8 mouse cellular contexts compared by ENCODE assay signal in the genomic region with DNA sequence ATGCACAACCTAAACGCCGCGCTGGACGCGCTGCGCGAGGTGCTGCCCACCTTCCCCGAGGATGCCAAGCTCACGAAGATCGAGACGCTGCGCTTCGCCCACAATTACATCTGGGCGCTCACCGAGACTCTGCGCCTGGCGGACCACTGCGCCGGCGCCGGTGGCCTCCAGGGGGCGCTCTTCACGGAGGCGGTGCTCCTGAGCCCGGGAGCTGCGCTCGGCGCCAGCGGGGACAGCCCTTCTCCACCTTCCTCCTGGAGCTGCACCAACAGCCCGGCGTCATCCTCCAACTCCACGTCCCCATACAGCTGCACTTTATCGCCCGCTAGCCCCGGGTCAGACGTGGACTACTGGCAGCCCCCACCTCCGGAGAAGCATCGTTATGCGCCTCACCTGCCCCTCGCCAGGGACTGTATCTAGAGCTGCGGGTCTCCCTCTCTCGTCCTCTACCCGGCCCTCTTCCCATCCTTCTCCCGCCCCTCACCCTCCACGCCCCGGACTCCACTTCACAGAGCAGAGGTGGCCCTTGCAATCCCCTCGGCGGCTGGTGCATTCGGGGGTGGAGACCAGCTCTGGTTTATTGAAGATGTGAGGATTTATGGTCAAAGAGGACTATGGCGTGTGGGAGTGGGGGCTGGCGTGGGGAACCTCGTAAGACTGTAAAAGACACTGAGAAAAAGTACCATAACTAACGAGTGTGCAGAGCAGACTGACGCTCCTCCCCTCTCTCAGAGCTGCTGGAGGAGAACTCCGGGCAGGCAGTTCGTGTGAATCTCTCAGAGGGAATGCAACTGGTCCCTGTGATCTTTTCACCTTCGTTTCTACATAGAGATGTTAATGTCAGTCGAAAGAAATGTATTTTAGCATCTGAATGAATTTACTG. TPM values are rescaled to one million over a fixed set of nuclear protein-coding genes. Genes with fewer than 3 reads are reported as not detected.
DNase-seq lines count a peak whose midpoint lies in the region; ATAC-seq and TF ChIP-seq lines count a peak whose summit lies in the region.

No protein-coding gene starts in this region.

- peak; percentile 78 for TF ChIP-seq CTCF in small intestine, adult 2 months (IDR thresholded peaks at IDR 0.05; ENCODE audit: extremely low read depth, insufficient read length, insufficient replicate concordance, low read depth, low read length)

- no peaks in the 10 kb centered on the region for H3K9me3 ChIP-seq in intestine, embryonic 15.5 days
- no peaks in the 10 kb centered on the region for H3K9me3 ChIP-seq in limb, embryonic 10.5 days (replicated peaks)
- H3K9me3 ChIP-seq in midbrain, embryonic 11.5 days (ENCODE audit: control insufficient read depth, low read length), result no peaks in the 10 kb centered on the region

- peaks cover 24% of the 10 kb centered on the region for H3K4me1 ChIP-seq in intestine, embryonic 15.5 days (replicated peaks)
- H3K4me1 ChIP-seq in limb, embryonic 10.5 days, result peaks cover 24% of the 10 kb centered on the region
- peaks cover 14% of the 10 kb centered on the region for H3K4me1 ChIP-seq in midbrain, embryonic 11.5 days (ENCODE audit: control insufficient read depth, insufficient read depth, low read length)
- peaks cover 16% of the 10 kb centered on the region for H3K4me1 ChIP-seq in small intestine, adult 2 months (ENCODE audit: control insufficient read depth, insufficient read depth, insufficient read length, low read length)

- no peak overlapping the region for H3K9ac ChIP-seq in intestine, embryonic 15.5 days
- peak overlapping the region; percentile 65 for H3K9ac ChIP-seq in midbrain, embryonic 11.5 days (ENCODE audit: low read length)

- peak; percentile 35 for DNase-seq in adrenal gland, adult 8-10 months
- DNase-seq in gastrocnemius, postnatal 10 days, result peak; percentile 82
- peak; percentile 91 for DNase-seq in limb, embryonic 10.5 days (ENCODE audit: low spot score)
- peak; percentile 99 for DNase-seq in midbrain, embryonic 11.5 days (ENCODE audit: low spot score, missing footprints)
- DNase-seq in adipocyte (ENCODE audit: low spot score), result no peak

- H3K27ac ChIP-seq in intestine, embryonic 15.5 days, result no peak overlapping the region
- no peak overlapping the region for H3K27ac ChIP-seq in limb, embryonic 10.5 days
- H3K27ac ChIP-seq in midbrain, embryonic 11.5 days (ENCODE audit: low read depth, low read length), result peak overlapping the region; percentile 81
- no peak overlapping the region for H3K27ac ChIP-seq in small intestine, adult 2 months (ENCODE audit: insufficient read depth, low read depth, low read length)

- H3K36me3 ChIP-seq in intestine, embryonic 15.5 days, result no peaks in the 10 kb centered on the region
- no peaks in the 10 kb centered on the region for H3K36me3 ChIP-seq in limb, embryonic 10.5 days
- H3K36me3 ChIP-seq in midbrain, embryonic 11.5 days (ENCODE audit: control insufficient read depth, insufficient read depth, low read length), result no peaks in the 10 kb centered on the region
- H3K36me3 ChIP-seq in small intestine, adult 2 months (ENCODE audit: control insufficient read depth, insufficient read depth, low read length), result no peaks in the 10 kb centered on the region

- under 1% methylated on average over 58 of the region's 58 CpGs for WGBS in intestine, embryonic 15.5 days
- under 1% methylated on average over 53 of the region's 58 CpGs for WGBS in limb, embryonic 10.5 days
- 1% methylated on average over 58 of the region's 58 CpGs for WGBS in midbrain, embryonic 11.5 days
- WGBS in small intestine, adult 2 months, result 2% methylated on average over 58 of the region's 58 CpGs

- H3K4me3 ChIP-seq in intestine, embryonic 15.5 days (replicated peaks), result peak overlapping the region; percentile 42
- peak overlapping the region; percentile 49 for H3K4me3 ChIP-seq in limb, embryonic 10.5 days
- H3K4me3 ChIP-seq in midbrain, embryonic 11.5 days (ENCODE audit: low read depth, low read length), result peak overlapping the region; percentile 55
- peak overlapping the region; percentile 52 for H3K4me3 ChIP-seq in small intestine, adult 2 months (ENCODE audit: low read depth, low read length)

- peak overlapping the region; percentile 77 for H3K4me2 ChIP-seq in intestine, embryonic 15.5 days (replicated peaks)
- peak overlapping the region; percentile 55 for H3K4me2 ChIP-seq in midbrain, embryonic 11.5 days

- TF ChIP-seq POLR2A in small intestine, adult 2 months (IDR thresholded peaks at IDR 0.05; ENCODE audit: low read depth, low read length), result no peak

- H3K27me3 ChIP-seq in intestine, embryonic 15.5 days (replicated peaks), result peaks cover 78% of the 10 kb centered on the region
- peaks cover 100% of the 10 kb centered on the region for H3K27me3 ChIP-seq in limb, embryonic 10.5 days (ENCODE audit: low read depth, poor library complexity, severe bottlenecking)
- H3K27me3 ChIP-seq in midbrain, embryonic 11.5 days (ENCODE audit: control insufficient read depth, insufficient read depth, low read length), result peaks cover 89% of the 10 kb centered on the region
- peaks cover 65% of the 10 kb centered on the region for H3K27me3 ChIP-seq in small intestine, adult 2 months (ENCODE audit: control insufficient read depth, insufficient read depth, low read length)

- ATAC-seq in common myeloid progenitor, adult 5-6 weeks (replicated peaks; ENCODE audit: low read depth, poor library complexity, severe bottlenecking), result peak; percentile 81
- peak; percentile 91 for ATAC-seq in intestine, embryonic 15.5 days
- ATAC-seq in midbrain, embryonic 11.5 days (ENCODE audit: low FRiP score), result peak; percentile 65

RNA-seq across cellular contexts. Expression of a gene that starts 1.4 kb away (rescaled TPM):
- total RNA-seq in adrenal gland, adult 8-10 months (2022), result not detected
- total RNA-seq in common myeloid progenitor, adult 5-6 weeks (2017), result not detected in 2 replicates
- not detected for total RNA-seq in gastrocnemius, postnatal 10 days (2021)
- polyA plus RNA-seq in intestine, embryonic 15.5 days (2015; fragmentation: Nextera tagmentation; extraction: Ambion mirVana), result 0.19 TPM in 1 of 2 replicates, not detected in the other
- polyA plus RNA-seq in limb, embryonic 10.5 days (2016; fragmentation: Nextera tagmentation; extraction: Ambion mirVana), result 0.13 TPM in 1 of 2 replicates, not detected in the other
- 76.0 and 77.7 TPM in 2 replicates for polyA plus RNA-seq in midbrain, embryonic 11.5 days (2014; fragmentation: Nextera tagmentation; extraction: Ambion mirVana)
- polyA plus RNA-seq in small intestine, adult 2 months (2012; rRNA removed), result not detected in 2 replicates

Comparison
In these comparisons a context has a peak if more than half of its experiments do, and no peak if none do; other contexts are left out.
1. RNA of a gene that starts 1.4 kb away (polyA plus RNA-seq): 76.0 to 77.7 TPM in midbrain, embryonic 11.5 days; 0.19 TPM in intestine, embryonic 15.5 days, 0.13 TPM in limb, embryonic 10.5 days and not detected in small intestine, adult 2 months; every median in the first group is over 10 times any median in the second.
2. Peak in every context shown above with its lines, with median percentiles within 50 percentile points of each other: ATAC-seq and H3K4me3 ChIP-seq.